Mouse (Mus musculus) liver, embryonic 16.5 days (tissue): ENCODE measurements around the gene Sesn1. TPM values are rescaled to one million over a fixed set of nuclear protein-coding genes. Genes with fewer than 3 reads are reported as not detected.
A peak's percentile ranks its signal among the peaks of the same experiment; 100 is the strongest.

Source experiments
- ATAC-seq: fragments of 200-750 bp; cut with Nextera tagmentation; 2 replicates; pipeline ENCODE4 v1.8.0; 2017; ENCODE audit warnings: low read depth, mild to moderate bottlenecking, moderate number of reproducible peaks, moderate library complexity
- H3K27ac ChIP-seq: fragments of 300-500 bp; sonication (generic); 2 replicates; pipeline ENCODE4 v1.5.1; 2014; ENCODE audit warnings: mild to moderate bottlenecking, low read length
- H3K27me3 ChIP-seq: fragments of 300-500 bp; sonication (generic); 2 replicates; pipeline ENCODE4 v1.6.1; 2014; ENCODE audit warnings: low read depth, low read length, mixed read lengths; ENCODE audit not compliant: control insufficient read depth, insufficient read depth
- H3K36me3 ChIP-seq: fragments of 300-500 bp; sonication (generic); 2 replicates; pipeline ENCODE4 v1.6.1; 2014; ENCODE audit warnings: mild to moderate bottlenecking; ENCODE audit not compliant: control insufficient read depth, insufficient read depth
- H3K4me1 ChIP-seq: fragments of 300-500 bp; sonication (generic); 2 replicates; pipeline ENCODE4 v1.6.1; 2014; ENCODE audit warnings: low read depth, low read length, mixed read lengths; ENCODE audit not compliant: control insufficient read depth
- H3K4me2 ChIP-seq: fragments of 300-500 bp; sonication (generic); 2 replicates; pipeline ENCODE4 v1.6.1; 2014; ENCODE audit warnings: low read depth, low read length, mixed read lengths
- H3K4me3 ChIP-seq: fragments of 300-500 bp; sonication (generic); 2 replicates; pipeline ENCODE4 v1.5.1; 2014; ENCODE audit warnings: low read depth, mild to moderate bottlenecking, low read length
- H3K9ac ChIP-seq: fragments of 300-500 bp; sonication (generic); 2 replicates; pipeline ENCODE4 v1.6.1; 2014; ENCODE audit warnings: low read depth, low read length
- H3K9me3 ChIP-seq: fragments of 300-500 bp; sonication (generic); replicated peaks from 2 replicates; pipeline ENCODE4 v1.6.1; 2016; ENCODE audit warnings: low read length; ENCODE audit not compliant: control insufficient read depth
- WGBS: fragments of 180-500 bp; shearing (Covaris S2); extraction: QIAGEN DNeasy Blood & Tissue Kit; methylation state at CpG from one replicate; pipeline ENCODE4 v1.1.7; 2014; ENCODE audit not compliant: insufficient replicate concordance; 5-methylcytosine and 5-hydroxymethylcytosine counted together
- polyA plus RNA-seq: library from polyadenylated mRNA; unstranded; fragments of >200 nt; fragmentation: Nextera tagmentation; extraction: Ambion mirVana; gene quantifications from 2 replicates; pipeline ENCODE4 v1.2.1, GENCODE M21; 2015

Sesn1 gene
- polyA plus RNA-seq, 1 experiment from 2014 or later, result 20.1 TPM

DNA sequence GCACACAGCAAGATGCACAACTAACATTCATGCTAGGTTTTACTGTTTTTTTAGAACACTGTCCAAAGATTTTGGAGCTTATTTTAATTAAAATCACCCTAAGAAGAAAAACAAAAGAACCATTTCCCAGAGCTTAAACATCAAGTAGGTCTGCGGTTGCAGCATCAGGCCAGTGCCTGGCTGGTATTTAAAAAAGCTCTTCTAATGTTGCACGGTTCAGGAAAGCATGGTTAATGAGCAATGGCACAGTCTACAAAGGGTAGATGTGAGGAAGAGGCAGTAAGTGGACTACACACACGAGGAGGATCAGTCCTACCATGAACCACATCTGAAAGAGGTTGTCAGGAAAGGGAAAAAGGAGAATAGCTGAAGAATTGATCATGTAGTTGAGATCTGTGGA, 5.0 kb upstream of the Sesn1 start:
- Histone ChIP-seq H3K4me1 (peaks cover 4% of the 10 kb centered on the region), H3K4me3 (no peak overlapping the region), H3K9ac (no peak overlapping the region), H3K27me3 (no peaks in the 10 kb centered on the region), H3K27ac (no peak overlapping the region), H3K4me2 (no peak overlapping the region), H3K36me3 (peaks cover 27% of the 10 kb centered on the region), H3K9me3 (peaks cover 2% of the 10 kb centered on the region; the same call in 1 of the 2 replicates)
- no peak for ATAC-seq
- 75% methylated on average over 3 of the region's 3 CpGs for WGBS

DNA sequence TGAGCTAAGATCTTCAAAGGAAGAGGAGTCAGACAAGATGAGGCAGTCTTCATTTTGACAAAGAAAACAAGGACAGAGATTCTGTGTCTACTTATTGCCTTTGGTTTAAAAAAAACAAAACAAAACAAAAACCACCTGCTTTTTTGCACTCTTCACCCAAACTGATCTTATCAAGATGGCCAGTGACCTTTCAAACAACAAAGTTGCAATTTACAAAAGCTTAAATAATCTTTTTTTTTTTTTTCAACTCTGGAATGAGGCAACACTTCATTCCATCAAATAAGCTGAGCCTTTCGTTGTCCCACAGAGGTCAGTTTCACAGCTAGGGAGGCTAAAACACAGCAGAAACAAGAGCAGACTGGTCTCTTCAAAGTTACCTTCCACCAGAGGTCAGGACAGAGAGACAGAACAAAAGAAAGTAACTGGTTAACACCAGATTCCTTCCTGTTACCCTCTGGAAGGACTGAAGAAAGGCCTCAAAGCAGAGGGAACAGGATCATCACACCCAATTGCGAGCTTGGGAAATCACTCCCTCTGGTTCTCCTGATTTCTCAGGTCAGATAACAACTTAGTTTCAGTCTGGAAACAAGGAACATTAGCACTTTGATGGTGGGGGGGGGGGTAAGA, 3.9 kb upstream of the Sesn1 start:
- Histone ChIP-seq H3K9ac (no peak overlapping the region), H3K27me3 (no peaks in the 10 kb centered on the region), H3K4me2 (no peak overlapping the region), H3K9me3 (no peaks in the 10 kb centered on the region; the same call in 1 of the 2 replicates), H3K36me3 (peaks cover 18% of the 10 kb centered on the region), H3K4me1 (peaks cover 4% of the 10 kb centered on the region), H3K4me3 (no peak overlapping the region), H3K27ac (0 out of 2 replicates have a peak overlapping the region, but pooled peaks have one; percentile 5)
- WGBS, result 72% methylated on average over 2 of the region's 2 CpGs
- no peak for ATAC-seq

DNA sequence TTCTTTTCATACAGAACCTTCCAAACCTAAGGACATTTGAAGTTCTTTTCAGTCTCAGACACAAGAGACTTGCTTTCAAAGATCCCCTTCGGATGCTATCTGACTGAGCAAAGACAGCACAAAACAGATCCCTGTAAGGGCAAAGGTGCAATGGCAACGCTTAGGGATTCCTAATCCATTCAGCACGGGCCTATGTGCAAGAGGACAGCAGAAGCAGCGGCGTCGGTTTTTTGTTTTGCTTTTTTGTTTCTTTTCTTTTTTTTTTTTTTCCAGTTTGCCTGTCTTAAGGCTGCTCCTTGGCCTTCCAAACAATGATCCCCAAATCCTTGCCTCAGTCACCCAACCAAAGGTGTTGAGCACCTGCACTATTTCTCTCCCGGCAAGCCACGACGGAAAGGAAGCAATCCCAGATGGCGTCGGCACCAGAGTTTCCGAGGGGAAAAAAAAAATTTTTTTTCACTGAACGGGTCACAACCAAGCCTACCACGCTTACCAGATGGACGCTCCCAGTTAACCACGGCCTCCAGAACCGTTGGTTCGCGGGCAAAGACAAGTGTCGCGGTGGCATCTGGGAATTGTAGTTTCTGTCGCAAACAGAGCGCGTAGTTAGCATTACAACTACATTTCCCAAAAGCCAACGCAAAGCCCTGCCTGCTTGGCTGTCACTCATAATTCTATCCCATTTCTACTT, 510 bp upstream of the Sesn1 start:
- H3K4me2 ChIP-seq, result peak overlapping the region; percentile 92
- no peaks in the 10 kb centered on the region for H3K9me3 ChIP-seq
- H3K27me3 ChIP-seq, result no peaks in the 10 kb centered on the region
- peak overlapping the region; percentile 99 for H3K27ac ChIP-seq
- peak; percentile 69 for ATAC-seq
- H3K4me3 ChIP-seq, result peak overlapping the region; percentile 89
- peaks cover 24% of the 10 kb centered on the region for H3K4me1 ChIP-seq
- 2% methylated on average over 25 of the region's 25 CpGs for WGBS
- H3K9ac ChIP-seq, result peak overlapping the region; percentile 93
- no peaks in the 10 kb centered on the region for H3K36me3 ChIP-seq

DNA sequence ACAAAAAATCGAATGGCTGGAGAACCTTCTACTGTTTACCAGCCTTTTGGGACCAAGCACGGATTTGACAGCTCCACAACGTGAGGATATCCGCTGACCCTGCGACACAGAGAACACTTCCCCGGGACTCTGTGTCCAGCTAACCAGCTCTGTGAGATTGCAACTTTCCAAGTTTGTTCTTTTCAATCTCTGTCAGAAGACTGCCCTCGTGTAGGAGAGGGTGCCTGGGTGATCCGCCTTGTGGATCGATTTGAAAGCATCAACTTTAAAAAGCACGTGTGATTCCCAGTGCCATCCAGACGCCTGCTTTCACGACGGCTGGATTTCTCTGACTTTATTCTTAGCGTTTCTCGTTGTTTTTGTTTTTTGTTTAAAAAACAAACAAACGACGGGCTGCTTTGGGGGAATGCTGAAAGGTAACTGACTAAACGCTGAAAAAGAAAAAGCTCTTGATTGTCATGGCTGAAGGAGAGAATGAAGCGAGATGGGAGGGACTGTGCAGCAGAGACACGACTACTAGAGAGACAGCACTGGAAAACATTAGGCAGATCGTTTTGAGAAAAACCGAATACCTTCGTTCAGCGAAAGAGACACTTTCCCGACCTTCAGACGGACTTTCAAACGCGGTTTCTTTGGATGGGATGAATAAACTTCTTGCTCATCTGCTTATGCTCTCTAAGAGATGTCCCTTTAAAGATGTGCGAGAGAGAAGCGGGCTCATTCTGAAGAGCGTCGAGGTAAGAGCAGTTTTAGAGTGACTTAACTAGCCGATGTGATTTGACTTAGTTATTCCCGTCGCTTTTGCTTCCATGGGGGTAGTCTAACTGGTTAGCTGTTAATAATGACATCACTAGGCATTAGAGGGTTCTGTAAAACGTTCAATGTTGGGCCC, 1.1 kb downstream of the Sesn1 start:
- H3K4me2 ChIP-seq, result peak overlapping the region; percentile 92
- under 1% methylated on average over 36 of the region's 36 CpGs for whole genome bisulfite sequencing
- H3K27me3 ChIP-seq, result no peaks in the 10 kb centered on the region
- H3K9ac ChIP-seq, result peak overlapping the region; percentile 93
- H3K27ac ChIP-seq, result peak overlapping the region; percentile 99
- H3K4me1 ChIP-seq, result peaks cover 27% of the 10 kb centered on the region
- no peaks in the 10 kb centered on the region for H3K9me3 ChIP-seq
- H3K36me3 ChIP-seq, result no peaks in the 10 kb centered on the region
- no peak for ATAC-seq
- peak overlapping the region; percentile 89 for H3K4me3 ChIP-seq

DNA sequence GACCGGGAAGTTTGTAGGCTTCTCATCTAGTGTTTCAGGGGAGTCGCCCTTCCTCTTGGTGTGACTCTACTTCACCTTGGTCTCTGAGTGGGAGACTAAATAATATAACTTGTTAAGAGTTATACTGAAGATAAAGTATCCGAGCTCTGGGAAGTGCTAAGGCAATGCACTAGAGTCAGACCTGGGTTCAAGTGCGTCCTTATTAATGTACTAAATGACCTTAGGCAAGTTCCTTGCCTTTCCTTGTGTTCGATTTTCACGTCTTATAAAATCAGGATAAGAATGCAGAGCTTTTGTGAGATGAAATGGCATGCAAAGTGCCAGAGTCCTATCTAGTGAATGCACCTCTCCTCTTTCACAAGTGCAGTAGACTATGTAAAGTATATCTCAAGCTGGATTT, 2.8 kb downstream of the Sesn1 start:
- 47% methylated on average over 6 of the region's 6 CpGs for WGBS
- H3K4me1 ChIP-seq, result peaks cover 30% of the 10 kb centered on the region
- no peak overlapping the region for H3K27ac ChIP-seq
- H3K4me2 ChIP-seq, result peak overlapping the region; percentile 92
- no peak for ATAC-seq
- H3K9me3 ChIP-seq, result no peaks in the 10 kb centered on the region
- H3K36me3 ChIP-seq, result no peaks in the 10 kb centered on the region
- peak overlapping the region; percentile 56 for H3K4me3 ChIP-seq
- H3K27me3 ChIP-seq, result no peaks in the 10 kb centered on the region
- H3K9ac ChIP-seq, result peak overlapping the region; percentile 5

DNA sequence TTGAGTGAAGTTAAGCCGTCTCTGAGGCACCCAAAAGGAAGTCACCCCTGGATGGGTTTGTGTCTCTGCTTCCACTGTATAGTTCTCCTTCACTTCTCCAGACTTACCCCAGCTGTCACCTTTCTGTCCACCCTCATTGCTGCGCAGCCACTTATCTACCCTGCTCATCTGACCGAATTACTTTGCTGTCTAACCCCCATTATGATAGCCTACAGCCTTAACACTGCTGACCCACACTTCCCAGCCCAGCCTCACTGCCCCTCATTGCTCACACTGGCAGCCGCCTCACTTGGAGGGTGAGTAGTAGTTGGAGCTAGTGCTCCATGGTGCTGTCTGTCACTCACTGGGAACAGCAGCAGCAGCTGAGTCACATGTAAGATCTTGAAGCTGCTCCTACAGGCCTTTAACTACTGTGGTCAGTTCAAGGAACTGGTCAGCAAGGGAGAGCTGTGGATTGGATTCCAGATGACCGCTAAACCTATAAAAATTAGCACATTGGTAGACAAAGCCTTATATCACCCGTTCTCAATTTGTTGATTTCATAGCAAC, 4.6 kb downstream of the Sesn1 start:
- Histone ChIP-seq H3K27me3 (no peaks in the 10 kb centered on the region), H3K27ac (no peak overlapping the region), H3K36me3 (no peaks in the 10 kb centered on the region), H3K4me1 (peaks cover 30% of the 10 kb centered on the region), H3K4me3 (no peak overlapping the region), H3K9me3 (no peaks in the 10 kb centered on the region), H3K9ac (no peak overlapping the region), H3K4me2 (0 out of 2 replicates have a peak overlapping the region, but pooled peaks have one; percentile 92)
- 48% methylated on average over 6 of the region's 6 CpGs for WGBS
- no peak for ATAC-seq

DNA sequence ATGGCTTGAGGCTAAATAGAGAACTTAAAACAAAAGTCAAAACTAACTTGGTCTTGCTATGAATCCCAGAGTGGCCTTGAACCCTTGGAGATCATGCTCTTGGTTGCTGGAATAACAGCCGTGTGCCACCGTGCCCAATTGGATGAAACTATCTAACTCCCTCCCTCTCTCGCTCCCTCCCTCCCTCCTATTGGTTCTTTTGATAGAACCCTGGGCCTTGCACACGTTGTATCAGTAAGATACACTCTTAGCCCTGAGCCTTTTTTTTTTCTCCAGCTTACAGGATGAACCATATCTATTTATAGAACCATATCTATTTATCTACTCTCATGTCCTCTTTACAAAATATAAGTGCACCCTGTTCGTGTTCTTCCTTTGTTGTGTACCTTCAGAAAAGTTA, 6.8 kb downstream of the Sesn1 start:
- Histone ChIP-seq H3K36me3 (no peaks in the 10 kb centered on the region), H3K4me2 (no peak overlapping the region), H3K27me3 (no peaks in the 10 kb centered on the region), H3K4me1 (peaks cover 30% of the 10 kb centered on the region), H3K9ac (no peak overlapping the region), H3K27ac (no peak overlapping the region), H3K9me3 (no peaks in the 10 kb centered on the region), H3K4me3 (no peak overlapping the region)
- peak; percentile 59; the same call in 1 of the 2 replicates for ATAC-seq
- 39% methylated on average over 5 of the region's 5 CpGs for WGBS

DNA sequence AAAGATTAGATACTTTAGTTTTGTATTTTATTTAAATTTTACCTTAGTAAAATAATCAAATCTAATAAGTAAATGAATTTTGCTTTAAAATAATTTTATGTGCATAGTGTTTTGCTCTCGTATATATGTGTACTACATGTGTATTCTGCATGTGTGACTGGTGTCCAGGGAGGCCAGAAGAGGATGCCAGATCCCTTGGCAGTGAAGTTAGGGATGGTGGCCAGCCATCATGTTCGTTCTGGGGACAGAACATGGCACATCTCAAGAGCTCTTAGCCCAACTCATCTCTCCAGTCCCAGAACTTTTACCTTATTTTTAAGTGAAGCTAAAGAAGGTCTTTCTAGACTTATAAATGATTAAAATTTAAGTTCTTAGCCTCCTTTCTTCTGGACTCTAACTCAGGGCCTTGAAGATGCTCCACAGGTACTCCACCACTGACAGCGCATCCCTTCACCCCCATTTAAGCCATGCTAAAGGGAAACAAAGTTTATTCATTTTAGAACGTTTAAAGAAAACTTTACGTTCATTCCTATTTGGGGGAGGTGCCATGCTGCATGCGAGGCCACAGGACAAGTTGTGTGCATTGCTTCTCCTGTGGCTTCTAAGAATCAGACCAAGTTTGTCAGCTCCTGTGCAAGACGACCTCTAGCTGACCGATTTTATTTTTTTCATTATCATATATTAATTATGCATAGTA, 8.4 kb downstream of the Sesn1 start:
- WGBS, result 76% methylated on average over 8 of the region's 8 CpGs
- H3K27me3 ChIP-seq, result no peaks in the 10 kb centered on the region
- no peak overlapping the region for H3K27ac ChIP-seq
- no peak overlapping the region for H3K4me3 ChIP-seq
- peaks cover 19% of the 10 kb centered on the region for H3K4me1 ChIP-seq
- H3K4me2 ChIP-seq, result no peak overlapping the region
- H3K9me3 ChIP-seq, result no peaks in the 10 kb centered on the region
- H3K9ac ChIP-seq, result no peak overlapping the region
- no peaks in the 10 kb centered on the region for H3K36me3 ChIP-seq
- no peak for ATAC-seq
